Mouse (Mus musculus) C2C12 (cell line): Measurements from ENCODE around the gene Htr6.

Experiments
- CEBPB ChIP-seq: IDR thresholded peaks from one replicate; pipeline ENCODE4 v1.6.1; 2011; ENCODE audit warnings: low read depth, mild to moderate bottlenecking, control low read depth, moderate library complexity
- CTCF ChIP-seq: IDR thresholded peaks from one replicate; pipeline ENCODE4 v1.5.1; 2011; ENCODE audit not compliant: control insufficient read depth, insufficient read depth, insufficient read length
- MAX ChIP-seq: IDR thresholded peaks from one replicate; pipeline ENCODE4 v1.6.1; 2011; ENCODE audit warnings: mild to moderate bottlenecking, control low read depth
- MYOD1 ChIP-seq: IDR thresholded peaks from one replicate; pipeline ENCODE4 v1.6.1; 2011; ENCODE audit warnings: low read depth; ENCODE audit not compliant: control insufficient read depth, insufficient read length
- MYOG ChIP-seq: IDR thresholded peaks from one replicate; pipeline ENCODE4 v1.6.1; 2011; ENCODE audit not compliant: control insufficient read depth, insufficient read length; ENCODE audit errors: extremely low read depth
- USF1 ChIP-seq: IDR thresholded peaks from one replicate; pipeline ENCODE4 v1.6.1; 2011; ENCODE audit warnings: low read depth, mild to moderate bottlenecking, control low read depth, moderate library complexity

GRCm38 (mm10) chr4:139053391-139053790 lies 22.0 kb downstream of the Htr6 start:
- TF ChIP-seq CTCF: no peak
- TF ChIP-seq MYOG: no peak
- no peak for TF ChIP-seq USF1
- no peak for TF ChIP-seq MYOD1
- TF ChIP-seq CEBPB: no peak
- TF ChIP-seq MAX: no peak
